Mouse (Mus musculus) Patski (cell line): ENCODE measurements at regions not wholly inside any gene's neighbourhood (a gene's known extent, or its start where the extent isn't known, plus 50 kb on each side); places are given as distances from the start of the nearest gene placed in this dataset.

ENCODE experiments used
- ATAC-seq: fragments of 100-300 bp; one replicate; pipeline ENCODE4 v1.8.0; 2021
- CTCF ChIA-PET: fragments of 350-600 bp; sonication (Branson Sonifier 250); formaldehyde crosslinking; loops from one replicate; lab custom pipeline; 2022; ENCODE audit warnings: inconsistent platforms; lab: Charles Lee
- POLR2A ChIA-PET: fragments of 350-600 bp; sonication (Branson Sonifier 250); formaldehyde crosslinking; loops from one replicate; lab custom pipeline; 2022; ENCODE audit warnings: antibody characterized with exemption, inconsistent platforms; lab: Charles Lee
- DNase-seq: peaks from one replicate; pipeline ENCODE4 v3.0.0-alpha.2; 2011; ENCODE audit warnings: low read depth, low spot score
- H3K27me3 ChIP-seq: fragments of 371-371 bp; one replicate; pipeline ENCODE4 v1.5.1; 2021
- CTCF ChIP-seq: fragments of 100-300 bp; IDR thresholded peaks from one replicate; pipeline ENCODE4 v1.5.1; 2021
- in situ Hi-C: fragments of 300-500 bp; cut with MboI; formaldehyde crosslinking; loops from 3 replicates; pipeline ENCODE4 v1.11.1; 2018; ENCODE audit warnings: low pct_unique_long_range_greater_than_20kb, mixed read lengths

DNA sequence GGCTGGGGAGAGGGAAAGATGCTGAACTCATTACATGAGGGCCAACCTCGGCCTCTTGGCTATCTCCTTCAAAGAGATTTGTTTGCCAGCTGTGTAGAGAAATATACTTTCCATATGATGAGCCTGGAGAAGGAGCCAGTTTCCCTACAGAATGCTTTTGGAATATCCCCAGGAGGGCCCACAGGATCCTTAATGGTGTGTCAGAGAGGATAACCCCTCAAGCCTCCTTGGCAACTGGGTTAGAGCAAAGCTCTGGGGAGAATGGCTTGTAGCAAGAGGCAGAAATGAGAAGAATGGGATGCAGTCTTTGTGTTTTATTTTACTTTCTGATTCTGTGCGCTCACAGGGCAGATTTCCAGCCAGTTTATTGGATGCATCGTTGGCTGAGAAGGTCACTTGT is 353.9 kb downstream of the Dmrt2 start:
- no peak for TF ChIP-seq CTCF
- ATAC-seq = no peak
- CTCF ChIA-PET = no interaction called here
- in situ Hi-C loops = no loop called here
- POLR2A ChIA-PET = no interaction called here
- no peak for DNase-seq
- peaks cover 23% of the 10 kb centered on the region for H3K27me3 ChIP-seq

DNA sequence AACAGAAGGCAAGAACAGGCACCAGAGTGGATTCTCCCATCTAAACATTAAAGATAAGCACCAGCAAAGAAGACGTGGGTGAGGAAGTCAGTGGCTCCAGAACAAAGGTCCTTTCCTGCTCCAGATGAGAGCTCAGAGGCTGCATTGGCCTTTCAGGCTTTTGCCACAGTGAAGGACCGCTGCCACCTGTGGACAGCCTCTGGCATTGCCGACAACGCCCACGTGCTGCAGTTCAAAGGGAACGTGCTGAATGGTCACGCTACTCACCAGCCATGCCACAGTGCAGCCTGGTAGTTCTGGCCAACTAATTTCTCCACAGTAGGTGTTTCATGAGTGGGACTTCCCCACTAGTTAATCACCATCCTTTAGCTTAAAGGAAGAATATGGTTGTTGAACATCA is 365.1 kb downstream of the Dmrt2 start:
- TF ChIP-seq CTCF = peak; percentile 19
- ATAC-seq = no peak
- ChIA-PET POLR2A (no interaction called here), CTCF (interaction anchor here (2.2 kb wide), 1 partner anchor 8 kb away, joined by 6 read pairs; no protein-coding TSS in a partner anchor)
- peaks cover 73% of the 10 kb centered on the region for H3K27me3 ChIP-seq
- in situ Hi-C loops = no loop called here
- DNase-seq = no peak

DNA sequence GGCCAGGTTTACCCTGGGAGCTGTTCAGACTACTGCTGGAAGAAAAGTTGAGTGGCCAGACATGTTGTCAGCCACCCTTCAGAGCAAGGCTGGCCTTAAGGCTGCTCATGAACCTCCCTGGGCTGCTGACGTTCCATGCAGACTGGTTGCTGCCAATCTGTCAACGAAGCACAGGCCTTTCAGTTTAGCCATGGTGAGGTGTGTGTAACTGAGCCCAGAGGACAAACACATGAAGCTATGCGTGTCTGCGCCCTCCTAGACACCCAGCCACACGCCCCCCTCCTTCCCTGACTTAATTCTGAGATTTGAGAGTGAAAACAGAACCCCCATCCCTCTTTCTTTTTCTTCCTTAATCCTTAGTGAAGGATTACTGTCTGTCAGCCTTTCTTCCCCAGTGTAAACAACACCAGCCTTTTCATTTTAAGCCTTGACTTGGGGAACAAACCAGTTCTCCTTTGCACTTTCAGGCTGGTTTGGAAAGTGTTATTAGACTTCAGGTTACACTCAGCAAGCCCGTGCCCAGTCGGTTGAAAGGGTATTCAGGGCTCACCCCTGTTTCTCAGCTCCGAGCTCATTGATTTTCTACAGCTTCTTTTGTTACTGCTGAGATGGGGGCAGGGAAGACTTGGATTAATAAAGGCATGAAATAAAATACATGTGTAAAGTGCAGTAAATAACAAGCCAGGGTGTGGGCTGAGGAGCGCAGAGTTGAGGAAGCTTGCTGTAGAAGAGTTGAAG is 379.4 kb downstream of the Dmrt2 start:
- CTCF ChIA-PET = interaction anchor here (1.2 kb wide), 1 partner anchor 13 kb away, joined by 3 read pairs; no protein-coding TSS in a partner anchor
- in situ Hi-C loops = no loop called here

DNA sequence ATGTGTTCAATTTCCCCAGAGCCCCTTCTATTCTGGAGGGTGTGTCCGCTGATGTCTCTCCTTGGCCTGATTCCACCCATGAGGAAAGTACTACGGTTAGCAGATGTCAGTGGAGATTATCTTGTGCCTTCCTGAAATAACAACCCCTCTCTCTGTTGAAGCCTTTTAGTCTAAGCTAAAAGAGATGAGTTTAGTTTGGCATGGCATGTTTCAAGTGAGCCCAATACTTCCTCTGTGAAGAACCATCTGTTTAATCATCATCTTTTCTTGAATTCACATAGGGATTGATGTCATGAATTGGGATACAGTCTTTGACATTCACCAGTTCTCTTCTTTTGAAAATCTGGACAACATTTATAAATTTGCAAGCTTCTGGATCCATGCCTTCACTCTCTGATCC is 387.5 kb downstream of the Dmrt2 start:
- CTCF ChIA-PET = no interaction called here
- in situ Hi-C loops = no loop called here
- POLR2A ChIA-PET = no interaction called here
- peaks cover 28% of the 10 kb centered on the region for H3K27me3 ChIP-seq
- ATAC-seq (no peak), DNase-seq (no peak)
- no peak for TF ChIP-seq CTCF

More for the DNA sequence above, 379.4 kb downstream of the Dmrt2 start:
- no peak for TF ChIP-seq CTCF
- ATAC-seq (no peak), DNase-seq (no peak)
- POLR2A ChIA-PET = no interaction called here
- H3K27me3 ChIP-seq = peaks cover 18% of the 10 kb centered on the region

DNA sequence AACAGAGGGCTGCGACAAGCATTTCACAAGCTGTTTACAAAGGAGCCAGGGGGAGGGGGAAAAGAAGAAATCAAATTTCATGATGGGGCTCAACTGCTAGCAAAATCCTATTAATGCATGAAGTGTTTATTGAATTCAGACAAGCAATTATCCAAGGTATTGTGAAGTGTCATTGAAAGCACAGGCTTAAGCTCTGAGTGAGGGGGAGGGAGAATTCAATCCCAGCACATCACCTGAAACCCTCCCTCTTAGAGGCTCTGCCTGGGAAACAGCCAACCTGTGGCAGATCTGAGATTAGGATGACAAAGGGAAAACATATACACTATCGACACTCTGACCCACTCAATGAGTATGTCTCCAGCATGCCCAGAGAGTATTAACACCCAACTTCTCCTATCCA is 396.3 kb downstream of the Dmrt2 start:
- in situ Hi-C loops = no loop called here
- no peak for ATAC-seq

DNA sequence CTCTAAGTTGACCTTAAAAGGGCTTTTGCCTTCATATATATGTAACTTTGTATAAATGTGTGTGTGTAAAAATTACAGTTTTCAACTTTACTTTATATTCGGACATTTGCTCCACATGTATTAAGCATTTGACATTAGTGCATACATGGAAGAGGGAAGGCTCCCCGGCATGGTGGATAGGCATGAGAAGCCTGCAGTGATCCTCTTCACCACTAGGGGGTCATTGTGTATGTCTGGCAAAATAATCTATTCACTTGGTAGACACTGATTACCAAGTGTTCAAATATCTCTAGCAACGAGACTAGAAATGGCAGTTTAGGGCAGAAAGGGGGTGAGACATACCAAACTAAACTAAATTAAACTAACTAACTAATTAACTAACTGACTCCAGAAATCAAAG is 397.7 kb downstream of the Dmrt2 start:
- POLR2A ChIA-PET = no interaction called here
- in situ Hi-C loops = no loop called here
- DNase-seq = no peak
- H3K27me3 ChIP-seq = peaks cover 3% of the 10 kb centered on the region
- TF ChIP-seq CTCF = peak; percentile 43
- no peak for ATAC-seq
- CTCF ChIA-PET = interaction anchor here (1.4 kb wide), 1 partner anchor 16 kb away, joined by 4 read pairs; no protein-coding TSS in a partner anchor

More for the DNA sequence above, 396.3 kb downstream of the Dmrt2 start:
- CTCF ChIA-PET = no interaction called here
- H3K27me3 ChIP-seq = peaks cover 3% of the 10 kb centered on the region
- no peak for DNase-seq
- TF ChIP-seq CTCF = no peak
- POLR2A ChIA-PET = no interaction called here

DNA sequence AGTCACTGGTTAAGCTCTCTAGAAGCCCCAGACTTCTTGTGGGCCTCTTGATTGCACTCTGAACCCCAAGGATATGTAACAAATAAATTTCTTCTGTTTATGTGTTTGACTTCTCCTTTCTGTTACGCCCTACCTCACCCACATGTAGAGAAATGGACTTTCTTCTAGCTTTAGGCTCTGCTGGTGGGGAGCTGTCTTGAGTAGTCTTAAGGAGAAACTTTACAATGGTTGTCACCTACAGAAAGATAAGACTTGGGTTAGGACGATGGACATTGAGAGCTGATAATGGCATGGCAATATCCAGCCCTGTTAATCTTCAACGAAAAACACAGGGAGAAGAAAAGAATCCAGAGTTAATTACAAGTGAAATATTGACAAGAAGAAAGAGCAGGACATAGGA is 416.1 kb downstream of the Dmrt2 start:
- no peak for DNase-seq
- POLR2A ChIA-PET = no interaction called here
- in situ Hi-C loops = no loop called here
- peaks cover 44% of the 10 kb centered on the region for H3K27me3 ChIP-seq
- TF ChIP-seq CTCF = no peak
- no peak for ATAC-seq
- CTCF ChIA-PET = no interaction called here

DNA sequence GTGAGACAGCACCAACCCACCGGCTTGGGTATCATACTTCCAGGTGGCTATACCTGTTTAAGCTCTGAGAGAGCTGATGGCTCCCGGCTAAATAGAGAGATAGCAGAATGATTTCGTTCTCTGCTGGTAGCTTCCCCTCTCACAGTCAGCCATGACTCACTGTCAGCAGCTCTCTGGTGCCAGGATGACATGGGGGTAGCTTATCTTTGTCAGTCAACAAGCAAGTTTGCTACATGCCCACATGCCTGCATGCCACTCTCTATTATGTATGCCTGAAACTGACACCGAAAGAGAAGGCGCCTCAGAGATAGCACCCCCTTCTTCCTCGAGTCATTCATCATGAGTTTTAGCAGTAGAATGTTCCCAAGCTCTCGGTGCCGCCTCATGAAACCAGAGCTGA is 419.2 kb downstream of the Dmrt2 start:
- DNase-seq = peak; percentile 1
- no peak for ATAC-seq
- POLR2A ChIA-PET = no interaction called here

DNA sequence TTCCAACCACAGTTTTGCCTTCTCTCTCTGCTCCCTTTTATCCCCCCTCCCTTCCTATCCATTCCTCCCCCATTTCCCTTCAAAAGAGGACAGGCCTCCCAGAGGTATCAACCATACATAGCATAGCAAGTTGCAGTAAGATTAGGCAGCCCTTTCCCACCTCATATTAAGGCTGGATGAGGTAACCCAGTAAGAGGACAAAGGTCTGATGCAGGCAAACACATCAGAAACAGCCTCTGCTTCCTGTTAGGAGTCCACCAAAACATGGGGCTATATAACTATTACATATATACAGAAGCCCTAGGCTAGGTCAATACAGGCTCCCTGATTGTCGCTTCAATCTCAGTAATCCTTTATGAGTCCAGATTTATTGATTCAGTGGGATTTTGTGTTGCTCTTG is 421.6 kb downstream of the Dmrt2 start:
- TF ChIP-seq CTCF = no peak
- ChIA-PET CTCF (no interaction called here), POLR2A (no interaction called here)
- ATAC-seq (no peak), DNase-seq (no peak)
- H3K27me3 ChIP-seq = peaks cover 42% of the 10 kb centered on the region
- in situ Hi-C loops = no loop called here

More for the DNA sequence above, 419.2 kb downstream of the Dmrt2 start:
- H3K27me3 ChIP-seq = peaks cover 37% of the 10 kb centered on the region
- in situ Hi-C loops = no loop called here
- CTCF ChIA-PET = no interaction called here
- TF ChIP-seq CTCF = no peak

DNA sequence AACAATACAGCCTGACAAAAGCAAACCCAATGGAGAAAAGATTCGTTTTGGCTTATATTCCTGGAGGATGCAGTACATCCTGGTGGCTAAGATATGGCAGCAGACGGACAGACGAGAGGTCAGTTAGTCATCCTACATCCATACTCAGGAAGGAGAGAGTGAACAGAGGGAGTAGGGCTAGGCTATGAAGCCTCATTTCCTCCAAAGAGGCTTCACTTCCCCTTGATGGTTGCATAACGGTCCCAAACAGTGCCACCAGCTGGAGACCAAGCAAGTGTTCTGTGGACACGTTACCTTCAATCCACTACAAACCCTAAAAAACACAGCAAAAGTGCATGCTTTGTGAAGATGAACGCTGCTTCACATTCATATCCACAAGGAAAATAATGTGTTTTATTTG is 442.1 kb downstream of the Dmrt2 start:
- POLR2A ChIA-PET = no interaction called here
- peaks cover 17% of the 10 kb centered on the region for H3K27me3 ChIP-seq
- in situ Hi-C loops = no loop called here
- ATAC-seq = no peak
- CTCF ChIA-PET = interaction anchor here (1.0 kb wide), 1 partner anchor 18 kb away, joined by 3 read pairs; no protein-coding TSS in a partner anchor
- TF ChIP-seq CTCF = no peak
- DNase-seq = no peak

DNA sequence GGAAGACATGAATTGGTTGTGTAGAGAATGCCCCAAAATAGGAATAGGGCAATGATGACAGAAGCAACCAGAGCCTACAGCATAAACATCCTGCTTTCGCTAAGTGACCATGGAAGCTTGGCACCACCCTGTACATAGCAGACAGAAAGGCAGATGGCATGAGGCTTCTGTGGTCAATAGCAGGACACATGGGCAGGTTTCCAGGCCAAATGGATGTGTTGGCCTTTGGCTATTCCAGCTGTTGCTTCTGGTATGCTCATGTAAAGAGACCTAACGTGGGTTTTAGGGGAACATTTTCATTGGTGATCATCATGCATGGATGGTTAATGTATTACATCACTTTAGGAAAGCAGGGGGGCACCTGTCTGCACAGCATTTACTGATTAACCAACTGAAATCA is 456.2 kb downstream of the Dmrt2 start:
- ChIA-PET CTCF (no interaction called here), POLR2A (no interaction called here)
- in situ Hi-C loops = no loop called here
- no peak for DNase-seq
- peaks cover 11% of the 10 kb centered on the region for H3K27me3 ChIP-seq
- no peak for ATAC-seq
- TF ChIP-seq CTCF = no peak
